Mouse (Mus musculus) heart, embryonic 13.5 days (tissue): ENCODE measurements around the gene 4930539E08Rik. TPM values are rescaled to one million over a fixed set of nuclear protein-coding genes. Genes with fewer than 3 reads are reported as not detected.

ENCODE experiments used
- ATAC-seq: fragments of 200-750 bp; cut with Nextera tagmentation; 2 replicates; pipeline ENCODE4 v1.8.0; 2017; ENCODE audit warnings: moderate TSS enrichment; ENCODE audit not compliant: insufficient number of reproducible peaks, low FRiP score, low TSS enrichment; ENCODE audit errors: extremely low read depth
- H3K27ac ChIP-seq: fragments of 300-500 bp; sonication (generic); replicated peaks from 2 replicates; pipeline ENCODE4 v1.5.1; 2015; ENCODE audit warnings: moderate library complexity, mild to moderate bottlenecking, inconsistent platforms
- H3K27me3 ChIP-seq: fragments of 300-500 bp; sonication (generic); replicated peaks from 2 replicates; pipeline ENCODE4 v1.6.1; 2015; ENCODE audit warnings: mild to moderate bottlenecking, inconsistent platforms
- H3K36me3 ChIP-seq: fragments of 300-500 bp; sonication (generic); 2 replicates; pipeline ENCODE4 v1.6.1; 2015; ENCODE audit warnings: mild to moderate bottlenecking, inconsistent platforms
- H3K4me1 ChIP-seq: fragments of 300-500 bp; sonication (generic); 2 replicates; pipeline ENCODE4 v1.6.1; 2015; ENCODE audit warnings: inconsistent platforms
- H3K4me2 ChIP-seq: fragments of 300-500 bp; sonication (generic); 2 replicates; pipeline ENCODE4 v1.6.1; 2015; ENCODE audit warnings: inconsistent platforms, mild to moderate bottlenecking, moderate library complexity
- H3K4me3 ChIP-seq: fragments of 300-500 bp; sonication (generic); 2 replicates; pipeline ENCODE4 v1.5.1; 2015; ENCODE audit warnings: moderate library complexity, mild to moderate bottlenecking, inconsistent platforms
- H3K9ac ChIP-seq: fragments of 300-500 bp; sonication (generic); 2 replicates; pipeline ENCODE4 v1.6.1; 2015; ENCODE audit warnings: inconsistent platforms, mild to moderate bottlenecking, moderate library complexity
- H3K9me3 ChIP-seq: fragments of 300-500 bp; sonication (generic); 2 replicates; pipeline ENCODE4 v1.6.1; 2016; ENCODE audit warnings: inconsistent platforms
- WGBS: fragments of 180-500 bp; shearing (Covaris S2); methylation state at CpG from one replicate; pipeline ENCODE4 v1.1.7; 2015; ENCODE audit warnings: mixed read lengths; 5-methylcytosine and 5-hydroxymethylcytosine counted together
- polyA plus RNA-seq: library from polyadenylated mRNA; unstranded; fragments of >200 nt; fragmentation: Nextera tagmentation; extraction: Ambion mirVana; gene quantifications from 2 replicates; pipeline ENCODE4 v1.2.1, GENCODE M21; 2015

Gene 4930539E08Rik
- polyA plus RNA-seq = 0.05 TPM in 1 of 2 replicates, not detected in the other

- Histone ChIP-seq H3K36me3 (no peaks in the 10 kb centered on the region), H3K4me2 (no peak within 1 kb of the TSS), H3K27me3 (peaks cover 5% of the 10 kb centered on the region), H3K4me3 (no peak within 1 kb of the TSS), H3K9ac (no peak within 1 kb of the TSS), H3K27ac (no peak within 1 kb of the TSS), H3K9me3 (no peaks in the 10 kb centered on the region), H3K4me1 (no peaks in the 10 kb centered on the region)
- WGBS = 65% methylated on average over 12 of the region's 12 CpGs
- no peak for ATAC-seq
These were observed at the start of gene 4930539E08Rik for GRCm38 (mm10) chr17:28915060-28915628. TSS of gene 4930539E08Rik (minus strand) at chr17:28915324.

- H3K27me3 ChIP-seq = no peaks in the 10 kb centered on the region
- H3K9me3 ChIP-seq = no peaks in the 10 kb centered on the region
- peaks cover 14% of the 10 kb centered on the region for H3K4me1 ChIP-seq
- H3K4me2 ChIP-seq = no peak overlapping the region
- H3K9ac ChIP-seq = no peak overlapping the region
- peaks cover 83% of the 10 kb centered on the region for H3K36me3 ChIP-seq
- WGBS = 87% methylated on average over 10 of the region's 10 CpGs
- H3K27ac ChIP-seq = no peak overlapping the region
- H3K4me3 ChIP-seq = no peak overlapping the region
- ATAC-seq = no peak
These were observed 46.5 kb upstream of the 4930539E08Rik start for GRCm38 (mm10) chr17:28961596-28961995.

- peaks cover 76% of the 10 kb centered on the region for H3K36me3 ChIP-seq
- peaks cover 14% of the 10 kb centered on the region for H3K4me1 ChIP-seq
These were observed 45.5 kb upstream of the 4930539E08Rik start for GRCm38 (mm10) chr17:28960597-28960996.

GRCm38 (mm10) chr17:28954416-28954815, 39.3 kb upstream of the 4930539E08Rik start:
- peak overlapping the region; percentile 85 for H3K4me3 ChIP-seq
- H3K9ac ChIP-seq = peak overlapping the region; percentile 95; the same call in 1 of the 2 replicates
- ATAC-seq = no peak

More at GRCm38 (mm10) chr17:28960597-28960996, 45.5 kb upstream of the 4930539E08Rik start:
- Histone ChIP-seq H3K4me3 (no peak overlapping the region), H3K9ac (no peak overlapping the region), H3K27ac (no peak overlapping the region), H3K27me3 (no peaks in the 10 kb centered on the region), H3K4me2 (no peak overlapping the region), H3K9me3 (no peaks in the 10 kb centered on the region)
- ATAC-seq = no peak
- 47% methylated on average over 10 of the region's 10 CpGs for whole genome bisulfite sequencing

GRCm38 (mm10) chr17:28953251-28953650, 38.1 kb upstream of the 4930539E08Rik start:
- WGBS = 11% methylated on average over 9 of the region's 9 CpGs
- H3K4me3 ChIP-seq = peak overlapping the region; percentile 85
- peak overlapping the region; percentile 95 for H3K9ac ChIP-seq
- H3K4me2 ChIP-seq = peak overlapping the region; percentile 92
- H3K4me1 ChIP-seq = peaks cover 23% of the 10 kb centered on the region
- H3K27me3 ChIP-seq = no peaks in the 10 kb centered on the region
- ATAC-seq = no peak
- no peaks in the 10 kb centered on the region for H3K9me3 ChIP-seq
- H3K27ac ChIP-seq = peak overlapping the region; percentile 97
- peaks cover 16% of the 10 kb centered on the region for H3K36me3 ChIP-seq

More at GRCm38 (mm10) chr17:28954416-28954815, 39.3 kb upstream of the 4930539E08Rik start:
- WGBS = 91% methylated on average over 9 of the region's 9 CpGs
- Histone ChIP-seq H3K4me2 (peak overlapping the region; percentile 92), H3K9me3 (no peaks in the 10 kb centered on the region), H3K27ac (no peak overlapping the region), H3K27me3 (no peaks in the 10 kb centered on the region), H3K36me3 (peaks cover 26% of the 10 kb centered on the region), H3K4me1 (peaks cover 23% of the 10 kb centered on the region)

- peak; percentile 92 for ATAC-seq
- peaks cover 8% of the 10 kb centered on the region for H3K36me3 ChIP-seq
- no peaks in the 10 kb centered on the region for H3K27me3 ChIP-seq
- under 1% methylated on average over 79 of the region's 80 CpGs for WGBS
- H3K4me2 ChIP-seq = peak within 1 kb of the TSS; percentile 92
- peak within 1 kb of the TSS; percentile 85 for H3K4me3 ChIP-seq
- peaks cover 23% of the 10 kb centered on the region for H3K4me1 ChIP-seq
- peak within 1 kb of the TSS; percentile 97 for H3K27ac ChIP-seq
- peaks cover 3% of the 10 kb centered on the region for H3K9me3 ChIP-seq
- H3K9ac ChIP-seq = peak within 1 kb of the TSS; percentile 95
These were observed 37.0 kb upstream of the 4930539E08Rik start, which contains the start of gene Kctd20 for GRCm38 (mm10) chr17:28951831-28952799. TSS of gene Kctd20 (plus strand) at chr17:28951950.

GRCm38 (mm10) chr17:28950751-28951150, 35.6 kb upstream of the 4930539E08Rik start:
- ATAC-seq = no peak
- no peak overlapping the region for H3K4me3 ChIP-seq
- no peak overlapping the region for H3K9ac ChIP-seq
- WGBS = 66% methylated on average over 4 of the region's 4 CpGs
- peaks cover 23% of the 10 kb centered on the region for H3K4me1 ChIP-seq
- peaks cover 6% of the 10 kb centered on the region for H3K36me3 ChIP-seq
- no peak overlapping the region for H3K4me2 ChIP-seq
- no peaks in the 10 kb centered on the region for H3K27me3 ChIP-seq
- peaks cover 3% of the 10 kb centered on the region for H3K9me3 ChIP-seq
- no peak overlapping the region for H3K27ac ChIP-seq

GRCm38 (mm10) chr17:28948661-28949060, 33.5 kb upstream of the 4930539E08Rik start:
- H3K4me1 ChIP-seq = peaks cover 12% of the 10 kb centered on the region
- H3K27me3 ChIP-seq = no peaks in the 10 kb centered on the region
- H3K9ac ChIP-seq = no peak overlapping the region
- H3K4me3 ChIP-seq = no peak overlapping the region
- H3K4me2 ChIP-seq = no peak overlapping the region
- peaks cover 3% of the 10 kb centered on the region for H3K9me3 ChIP-seq
- H3K36me3 ChIP-seq = no peaks in the 10 kb centered on the region
- no peak for ATAC-seq
- WGBS = 66% methylated on average over 4 of the region's 4 CpGs
- H3K27ac ChIP-seq = no peak overlapping the region

GRCm38 (mm10) chr17:28947011-28947939, 32.2 kb upstream of the 4930539E08Rik start:
- peaks cover 8% of the 10 kb centered on the region for H3K4me1 ChIP-seq
- H3K9ac ChIP-seq = no peak overlapping the region
- 87% methylated on average over 19 of the region's 19 CpGs for WGBS
- H3K4me3 ChIP-seq = no peak overlapping the region
- ATAC-seq = no peak
- no peak overlapping the region for H3K27ac ChIP-seq
- H3K36me3 ChIP-seq = no peaks in the 10 kb centered on the region
- no peaks in the 10 kb centered on the region for H3K27me3 ChIP-seq
- peaks cover 3% of the 10 kb centered on the region for H3K9me3 ChIP-seq
- H3K4me2 ChIP-seq = no peak overlapping the region

- Histone ChIP-seq H3K36me3 (no peaks in the 10 kb centered on the region), H3K27ac (no peak overlapping the region), H3K27me3 (no peaks in the 10 kb centered on the region), H3K9me3 (peaks cover 3% of the 10 kb centered on the region), H3K9ac (no peak overlapping the region), H3K4me2 (no peak overlapping the region), H3K4me3 (no peak overlapping the region), H3K4me1 (no peaks in the 10 kb centered on the region)
- WGBS = 86% methylated on average over 7 of the region's 7 CpGs
- no peak for ATAC-seq
These were observed 29.4 kb upstream of the 4930539E08Rik start for GRCm38 (mm10) chr17:28944481-28944880.
